Mouse (Mus musculus): ENCODE results near the gene Zmym6.

GRCm38 (mm10) chr4:127167731-127168130 lies 90.5 kb downstream of the Zmym6 start:
- TF ChIP-seq POLR2A (IDR thresholded peaks at IDR 0.05; ENCODE audit: borderline replicate concordance, extremely low read depth, low read depth, low read length): no peak
- TF ChIP-seq CTCF (IDR thresholded peaks at IDR 0.05; ENCODE audit: insufficient read depth, low read length): no peak

Data from lung, adult 2 months (tissue).